Mouse (Mus musculus) left cerebral cortex, adult 2 months (tissue): Measurements from ENCODE around the gene Gimap5. TPM values are rescaled to one million over a fixed set of nuclear protein-coding genes. Genes with fewer than 3 reads are reported as not detected.

Experiments used
- DNase-seq, 2 experiments: peaks; one replicate each; pipeline ENCODE4 v3.0.0; 2021 to 2022; ENCODE audit warnings: low spot score in 2 of 2, mixed read lengths in 1 of 2; ENCODE audit errors: extremely low spot score in 1 of 2
- H3K27ac ChIP-seq: fragments of 200-600 bp; 2 replicates; pipeline ENCODE4 v1.8.1; 2022
- H3K4me3 ChIP-seq: fragments of 200-600 bp; 2 replicates; pipeline ENCODE4 v1.8.1; 2022
- CTCF ChIP-seq: fragments of 200-600 bp; IDR thresholded peaks from 2 replicates; pipeline ENCODE4 v1.8.1; 2022; ENCODE audit warnings: antibody characterized with exemption, mild to moderate bottlenecking, moderate library complexity
- intact Hi-C: fragments of 180-260 bp; cut with DNase I; formaldehyde crosslinking; loops from one replicate; pipeline ENCODE4 v1.15.1; 2025
- total RNA-seq, 2 experiments: library from RNA; stranded (reverse); gene quantifications; 2 replicates each; pipeline ENCODE4 v1.2.3; 2021

Gimap5 gene
- total RNA-seq, 2 experiments from 2014 or later: 0.81 to 2.1 TPM

DNA sequence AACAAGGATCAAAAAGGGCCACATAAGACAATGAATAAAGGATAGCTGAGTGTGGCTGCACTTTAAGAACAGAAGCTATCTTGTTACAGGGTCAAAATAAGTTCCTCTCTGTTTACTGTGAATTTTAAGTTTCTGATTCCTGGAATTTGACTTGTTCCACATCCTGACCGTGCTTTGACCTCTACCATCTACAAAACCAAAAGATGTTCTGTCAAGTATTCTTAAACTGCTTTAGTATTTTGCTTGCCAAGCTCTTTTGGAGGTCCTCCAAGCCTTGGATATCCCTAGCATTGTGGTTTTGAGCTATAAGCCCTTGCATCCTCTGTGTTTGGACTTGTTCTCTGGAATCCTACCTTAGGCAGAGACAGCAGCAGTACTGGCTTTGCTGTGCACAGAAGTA is 39.2 kb downstream of the Gimap5 start:
- no peak for DNase-seq
- Histone ChIP-seq H3K4me3 (no peak overlapping the region), H3K27ac (no peak overlapping the region)
- intact Hi-C loops: no loop called here
- TF ChIP-seq CTCF: no peak

DNA sequence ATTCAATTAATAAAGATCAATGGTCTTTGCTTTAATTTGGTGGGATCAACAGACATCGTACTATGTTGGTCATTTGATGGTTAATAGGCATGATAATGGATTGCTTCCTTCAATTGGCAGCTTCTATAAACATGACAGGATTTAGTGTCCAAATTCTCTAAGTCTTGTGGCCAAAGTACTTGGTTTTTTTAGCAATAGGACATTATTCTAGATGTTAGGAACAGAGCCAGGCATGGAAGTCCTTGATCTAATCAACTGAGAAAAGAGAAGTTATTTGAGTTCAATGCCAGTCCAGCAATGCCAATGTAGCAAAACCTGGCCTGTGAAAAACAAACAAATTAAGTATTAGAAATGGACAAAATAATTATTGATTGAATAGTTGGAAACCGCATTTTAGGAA is 39.6 kb downstream of the Gimap5 start:
- no peak for DNase-seq
- intact Hi-C loops: no loop called here
- TF ChIP-seq CTCF: no peak
- Histone ChIP-seq H3K4me3 (no peak overlapping the region), H3K27ac (no peak overlapping the region)

DNA sequence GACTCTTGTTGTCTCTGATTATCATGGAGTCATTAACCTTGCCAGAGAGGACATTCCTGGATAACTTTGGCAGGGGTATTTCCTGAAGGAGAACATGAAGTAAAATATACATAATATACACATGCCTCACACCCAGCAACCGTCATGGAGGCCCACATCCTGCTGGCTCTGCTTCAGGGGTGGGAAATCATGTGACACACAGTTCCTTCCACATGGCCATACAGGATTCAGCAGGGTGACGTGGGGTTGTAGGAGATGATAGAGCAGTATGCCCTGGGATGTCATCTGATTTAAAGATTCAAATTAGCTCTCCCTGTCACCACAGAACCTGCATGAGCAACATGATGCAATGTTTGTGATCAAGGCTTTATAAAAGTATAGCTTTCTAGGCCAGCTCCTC is 41.9 kb downstream of the Gimap5 start:
- no peak overlapping the region for H3K27ac ChIP-seq
- intact Hi-C loops: no loop called here
- no peak for TF ChIP-seq CTCF

DNA sequence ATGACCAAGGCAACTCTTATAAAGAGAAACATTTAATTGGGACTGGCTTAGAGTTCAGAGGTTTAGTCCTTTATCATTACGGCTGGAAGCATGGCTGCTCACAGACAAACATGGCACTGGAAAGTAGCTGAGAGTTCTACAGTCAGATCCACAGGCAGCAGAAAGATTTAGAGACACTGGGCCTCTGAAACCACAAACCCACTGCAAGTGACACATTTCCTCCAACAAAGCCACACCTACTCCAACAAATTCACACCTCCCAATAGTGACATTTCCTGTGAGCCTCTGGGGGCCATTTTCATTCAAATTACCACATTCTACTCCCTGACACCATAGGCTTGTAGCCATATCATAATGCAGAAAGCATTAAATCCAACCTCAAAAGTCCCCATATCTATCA is 55.9 kb downstream of the Gimap5 start:
- intact Hi-C loops: no loop called here
- Histone ChIP-seq H3K27ac (no peak overlapping the region), H3K4me3 (no peak overlapping the region)
- no peak for DNase-seq
- TF ChIP-seq CTCF: no peak

More for the DNA sequence above, 41.9 kb downstream of the Gimap5 start:
- no peak for DNase-seq
- H3K4me3 ChIP-seq: no peak overlapping the region

DNA sequence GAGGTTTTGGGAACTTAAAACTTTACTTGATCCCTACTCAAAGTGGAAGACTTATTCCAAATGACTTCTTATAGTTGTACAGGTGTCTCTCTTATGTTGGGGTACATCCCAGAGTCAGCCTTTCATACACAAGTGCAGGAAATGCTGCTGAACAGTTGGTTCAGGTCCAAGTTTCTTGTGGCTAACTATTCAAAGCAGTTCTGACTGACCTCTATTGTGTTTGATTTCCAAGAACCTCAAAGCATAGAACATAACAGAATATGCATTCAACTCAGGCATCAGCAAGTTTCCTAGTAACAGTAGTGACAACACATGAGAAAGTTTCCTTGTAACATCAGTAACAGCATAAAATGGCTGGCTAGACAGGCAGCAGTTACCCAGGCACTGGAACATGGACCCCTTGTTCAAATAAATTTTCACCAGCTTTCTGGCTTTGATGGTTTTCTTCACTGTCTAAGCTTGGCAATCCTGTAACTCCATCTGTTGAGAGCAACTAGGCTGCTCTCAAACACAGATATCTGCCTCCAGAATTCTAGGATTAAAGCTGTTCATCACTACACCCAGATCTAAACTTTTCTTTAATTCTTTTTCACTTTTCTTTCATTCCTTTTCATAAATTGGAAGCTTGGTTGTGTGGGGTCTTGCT is 57.5 kb downstream of the Gimap5 start:
- no peak overlapping the region for H3K4me3 ChIP-seq
- H3K27ac ChIP-seq: no peak overlapping the region
- intact Hi-C loops: no loop called here
- no peak for DNase-seq
- TF ChIP-seq CTCF: no peak

Other genes with a start within 250 kb of the Gimap5 start
- 100 to 1,000 TPM; 411 to 422 TPM for gene Atp6v0e2, start 208.6 kb upstream of the Gimap5 start, total RNA-seq
- gene Lrrc61, start 191.4 kb upstream of the Gimap5 start, total RNA-seq: 10 to 100 TPM; 35.8 to 36.8 TPM
- gene Rarres2, start 173.4 kb upstream of the Gimap5 start, total RNA-seq: 10 to 100 TPM; 12.3 to 12.8 TPM
- gene Gm45021, start 156.6 kb upstream of the Gimap5 start, total RNA-seq: not detected
- 10 to 100 TPM; 56.5 to 58.0 TPM for gene Repin1, start 152.3 kb upstream of the Gimap5 start, total RNA-seq
- not detected for gene Gm44965, start 152.3 kb upstream of the Gimap5 start, total RNA-seq
- 1 to 10 TPM; 6.3 to 8.3 TPM for gene Zfp775, start 144.1 kb upstream of the Gimap5 start, total RNA-seq
- gene AI854703, start 119.4 kb upstream of the Gimap5 start, total RNA-seq: 10 to 100 TPM; 14.9 to 17.1 TPM
- under 1 TPM; 0.77 to 0.81 TPM for gene Gimap8, start 99.0 kb upstream of the Gimap5 start, total RNA-seq
- under 1 TPM; 0.57 to 0.75 TPM for gene Gimap9, start 70.1 kb upstream of the Gimap5 start, total RNA-seq
- gene Gimap4, start 61.6 kb upstream of the Gimap5 start, total RNA-seq: under 1 TPM in 1 of 2 experiments, not detected in 1; 0.33 TPM
- 1 to 10 TPM; 4.9 to 5.1 TPM for gene Gimap6, start 38.0 kb upstream of the Gimap5 start, total RNA-seq
- 1 to 10 TPM in 1 of 2 experiments, not detected in 1; 1.9 TPM for gene Gm28053, start 27.6 kb upstream of the Gimap5 start, total RNA-seq
- gene Gimap7, start 27.6 kb upstream of the Gimap5 start, total RNA-seq: not detected
- gene Gimap1, start 7.1 kb upstream of the Gimap5 start, total RNA-seq: 1 to 10 TPM; 1.5 to 3.9 TPM
- not detected for gene Gimap3, start 24.7 kb downstream of the Gimap5 start, total RNA-seq
- 10 to 100 TPM; 27.9 to 34.0 TPM for gene Tmem176a, start 94.7 kb downstream of the Gimap5 start, total RNA-seq
- 10 to 100 TPM; 50.5 to 51.6 TPM for gene Tmem176b, start 95.3 kb downstream of the Gimap5 start, total RNA-seq
- not detected for gene Aoc1, start 126.7 kb downstream of the Gimap5 start, total RNA-seq
- not detected for gene 1600015I10Rik, start 183.7 kb downstream of the Gimap5 start, total RNA-seq
- not detected for gene Doxl2, start 228.8 kb downstream of the Gimap5 start, total RNA-seq
- gene Svs1, start 240.7 kb downstream of the Gimap5 start, total RNA-seq: not detected